Mouse (Mus musculus) olfactory bulb, adult 2 months (tissue): ENCODE measurements around the gene Ankrd17.

Experiments used
- CTCF ChIP-seq: fragments of 200-500 bp; IDR thresholded peaks from 2 replicates; pipeline ENCODE4 v1.5.1; 2012; ENCODE audit warnings: low read depth, mild to moderate bottlenecking, low read length, moderate library complexity; ENCODE audit not compliant: insufficient read depth
- POLR2A ChIP-seq: fragments of 200-500 bp; IDR thresholded peaks from 2 replicates; pipeline ENCODE4 v1.6.1; 2012; ENCODE audit warnings: mild to moderate bottlenecking, low read depth, low read length, moderate library complexity; ENCODE audit not compliant: insufficient read depth

DNA sequence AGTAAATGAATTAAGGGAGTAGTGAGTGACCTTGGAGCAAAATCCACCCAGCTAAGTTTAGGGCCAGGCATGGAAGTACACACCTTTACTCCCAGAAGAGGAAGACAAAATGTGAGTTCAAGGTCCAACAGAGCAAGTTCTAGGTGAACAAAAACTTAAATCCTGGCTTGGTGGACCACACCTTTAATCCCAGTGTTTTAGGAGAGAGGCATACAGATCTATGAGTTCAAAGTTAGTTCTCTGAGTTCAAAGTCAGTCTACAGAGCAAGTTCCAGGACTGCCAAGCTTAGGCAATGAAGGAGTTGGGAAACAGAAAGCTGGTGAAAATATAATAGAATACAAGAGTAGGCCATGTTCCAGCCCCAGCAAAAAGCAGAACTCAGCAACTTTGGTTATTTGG, 118.9 kb downstream of the Ankrd17 start:
- TF ChIP-seq POLR2A (no peak), CTCF (no peak)
